Mouse (Mus musculus): ENCODE data around the gene Bmp5. TPM values are rescaled to one million over a fixed set of nuclear protein-coding genes. Genes with fewer than 3 reads are reported as not detected.

Gene Bmp5
- polyA plus RNA-seq, 1 experiment from 2014 or later: 2.0 TPM

DNA sequence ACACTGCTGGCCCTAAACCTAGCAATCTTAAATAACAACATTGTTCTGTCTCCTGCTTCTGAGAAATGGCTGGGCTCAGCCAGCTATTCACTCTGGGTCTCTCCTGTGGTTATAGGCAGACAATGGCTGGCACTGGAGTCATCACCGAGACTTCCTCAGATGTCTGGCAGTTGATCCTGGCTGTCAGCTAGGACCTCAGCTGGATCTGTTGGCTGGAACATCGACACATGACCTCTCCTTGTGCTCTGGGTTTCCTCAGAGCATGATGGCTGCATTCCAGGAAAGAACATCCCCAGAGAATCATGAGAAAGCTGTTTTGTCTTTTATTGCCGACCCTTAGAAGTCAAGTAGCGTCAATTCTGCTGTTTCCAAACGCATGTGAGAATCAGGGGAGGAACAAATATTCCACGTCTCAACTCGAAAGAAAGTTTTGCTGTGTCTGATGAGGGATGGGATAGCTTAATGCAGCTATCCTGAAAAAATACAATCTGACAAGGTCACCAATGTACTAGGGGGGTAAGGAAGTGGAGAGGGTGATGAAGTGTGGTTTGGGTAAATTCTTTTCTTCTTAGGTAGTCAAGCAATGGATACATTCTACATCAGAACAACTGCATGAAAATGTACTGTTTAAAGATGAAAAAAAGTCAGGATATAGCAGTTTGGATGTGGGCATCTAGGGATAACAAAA is 135.1 kb downstream of the Bmp5 start:
- peak overlapping the region; percentile 41; the same call in 1 of the 2 replicates for H3K27ac ChIP-seq
- ATAC-seq (replicated peaks; ENCODE audit: low FRiP score): 0 out of 2 replicates have a peak, but pooled peaks have one; percentile 22
- H3K9ac ChIP-seq: no peak overlapping the region
- no peak overlapping the region for H3K4me2 ChIP-seq
- WGBS: 30% methylated on average over 7 of the region's 7 CpGs
- H3K4me3 ChIP-seq (replicated peaks): no peak overlapping the region
- 0 out of 2 replicates have a peak, but pooled peaks cover 2% of the 10 kb centered on the region for H3K4me1 ChIP-seq
- no peaks in the 10 kb centered on the region for H3K9me3 ChIP-seq (replicated peaks)
- no peaks in the 10 kb centered on the region for H3K36me3 ChIP-seq
- no peaks in the 10 kb centered on the region for H3K27me3 ChIP-seq

DNA sequence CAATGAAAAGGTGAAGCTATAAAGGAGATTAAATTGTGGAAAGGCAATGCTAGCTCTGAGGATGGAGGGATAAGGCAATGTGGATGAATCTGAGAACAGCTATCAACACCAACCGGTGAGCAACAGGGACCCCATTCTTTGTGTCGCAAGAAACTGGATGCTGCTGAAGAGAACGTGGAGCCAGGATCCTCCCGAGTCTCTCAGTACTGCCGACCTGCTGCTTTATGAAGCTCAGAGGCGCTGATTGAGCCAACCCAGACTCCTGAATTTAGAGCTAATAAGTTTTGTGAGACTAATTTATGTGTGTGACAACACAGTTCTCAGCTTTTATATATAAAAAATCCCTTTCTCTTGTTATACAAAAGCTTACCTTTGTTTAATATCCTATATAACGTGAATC is 136.4 kb downstream of the Bmp5 start:
- Histone ChIP-seq H3K36me3 (no peaks in the 10 kb centered on the region), H3K27me3 (no peaks in the 10 kb centered on the region), H3K27ac (no peak overlapping the region), H3K4me2 (no peak overlapping the region), H3K9ac (no peak overlapping the region), H3K4me3 (replicated peaks) (no peak overlapping the region), H3K4me1 (0 out of 2 replicates have a peak, but pooled peaks cover 2% of the 10 kb centered on the region), H3K9me3 (replicated peaks) (no peaks in the 10 kb centered on the region)
- 60% methylated on average over 7 of the region's 7 CpGs for WGBS
- ATAC-seq (replicated peaks; ENCODE audit: low FRiP score): no peak

DNA sequence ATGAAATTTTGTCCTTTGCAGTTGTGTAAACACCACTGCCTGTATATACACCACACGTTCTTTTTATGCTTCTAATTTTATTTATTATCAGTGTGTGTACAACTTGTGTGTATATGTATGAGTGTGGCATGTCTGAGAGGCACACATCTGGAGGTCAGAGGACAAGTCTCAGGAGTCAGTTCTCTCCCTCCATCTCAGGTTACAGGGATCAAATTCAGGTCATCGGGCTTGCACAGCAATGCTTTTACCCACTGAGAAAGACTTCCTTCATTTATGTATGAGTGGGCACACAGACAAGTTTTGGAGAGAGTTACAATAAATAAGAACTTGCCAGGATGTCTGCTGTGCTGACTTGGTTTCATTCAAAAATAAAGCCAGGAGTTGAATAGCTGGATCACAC is 140.9 kb downstream of the Bmp5 start:
- H3K36me3 ChIP-seq: no peaks in the 10 kb centered on the region
- no peak overlapping the region for H3K4me3 ChIP-seq (replicated peaks)
- no peaks in the 10 kb centered on the region for H3K9me3 ChIP-seq (replicated peaks)
- no peak overlapping the region for H3K9ac ChIP-seq
- WGBS: 15% methylated on average over 2 of the region's 2 CpGs
- no peak for ATAC-seq (replicated peaks; ENCODE audit: low FRiP score)
- H3K4me1 ChIP-seq: no peaks in the 10 kb centered on the region
- no peak overlapping the region for H3K27ac ChIP-seq
- no peaks in the 10 kb centered on the region for H3K27me3 ChIP-seq
- H3K4me2 ChIP-seq: no peak overlapping the region

DNA sequence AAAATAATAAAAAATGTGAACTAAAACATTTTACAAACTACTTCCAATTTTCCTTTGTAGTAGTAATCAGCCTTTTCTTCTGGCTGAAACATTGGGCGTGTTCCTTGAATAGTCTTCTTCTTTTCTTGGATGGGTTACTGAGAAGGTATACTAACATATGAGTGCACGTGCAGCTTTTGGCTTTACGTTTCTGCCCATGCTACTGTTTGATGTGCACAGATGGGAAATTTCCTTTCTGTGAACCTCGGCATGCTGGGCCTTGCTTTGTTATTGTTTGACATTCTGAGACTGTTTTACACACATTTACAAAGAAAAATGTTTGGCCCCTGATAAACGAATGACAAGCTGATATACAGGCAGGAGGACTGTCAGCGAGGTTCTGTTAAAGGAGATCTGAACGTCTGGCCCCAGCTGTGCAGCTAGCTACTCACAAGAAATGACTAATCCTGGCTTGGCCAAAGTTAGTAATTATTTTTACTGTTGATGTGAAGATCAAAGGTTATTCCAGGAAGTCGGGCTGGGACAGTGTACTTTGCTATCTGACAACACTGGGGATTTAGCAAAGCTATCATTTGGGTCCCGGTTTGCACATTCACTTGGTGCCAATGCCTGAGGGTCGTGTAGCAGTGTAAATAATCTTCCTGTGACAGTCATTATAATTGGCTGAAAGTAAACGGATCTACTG is 152.2 kb downstream of the Bmp5 start:
- peak; percentile 92 for ATAC-seq (replicated peaks; ENCODE audit: low FRiP score)
- H3K27ac ChIP-seq: no peak overlapping the region; the same call in 1 of the 2 replicates
- 23% methylated on average over 11 of the region's 11 CpGs for WGBS
- no peaks in the 10 kb centered on the region for H3K27me3 ChIP-seq
- H3K9me3 ChIP-seq (replicated peaks): no peaks in the 10 kb centered on the region
- peaks cover 5% of the 10 kb centered on the region; the same call in 1 of the 2 replicates for H3K4me1 ChIP-seq
- no peak overlapping the region for H3K4me3 ChIP-seq (replicated peaks)
- H3K36me3 ChIP-seq: no peaks in the 10 kb centered on the region
- no peak overlapping the region for H3K9ac ChIP-seq
- no peak overlapping the region for H3K4me2 ChIP-seq

DNA sequence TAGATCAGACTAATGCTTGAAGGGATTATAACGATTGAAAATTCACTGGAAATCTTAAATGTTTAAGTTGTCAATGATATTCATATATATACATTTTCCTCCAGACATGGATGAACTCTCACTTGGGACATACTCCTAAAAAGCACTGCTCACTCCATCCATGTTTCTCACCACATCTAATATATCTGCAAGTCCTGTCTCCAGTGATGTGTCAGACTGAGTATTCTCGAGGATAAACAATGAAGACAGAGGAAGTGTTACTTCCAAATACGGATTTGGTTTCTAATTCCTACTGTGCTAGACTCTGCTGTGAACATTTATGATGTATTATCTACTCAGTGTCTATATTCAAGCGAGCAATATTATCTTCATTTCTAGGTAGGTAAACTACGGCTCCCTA is 152.9 kb downstream of the Bmp5 start:
- Histone ChIP-seq H3K36me3 (no peaks in the 10 kb centered on the region), H3K9ac (no peak overlapping the region), H3K27me3 (no peaks in the 10 kb centered on the region), H3K4me2 (no peak overlapping the region), H3K4me3 (replicated peaks) (no peak overlapping the region), H3K9me3 (replicated peaks) (no peaks in the 10 kb centered on the region), H3K4me1 (peaks cover 5% of the 10 kb centered on the region; the same call in 1 of the 2 replicates), H3K27ac (no peak overlapping the region)
- 62% methylated on average over 5 of the region's 5 CpGs for WGBS
- ATAC-seq (replicated peaks; ENCODE audit: low FRiP score): no peak

DNA sequence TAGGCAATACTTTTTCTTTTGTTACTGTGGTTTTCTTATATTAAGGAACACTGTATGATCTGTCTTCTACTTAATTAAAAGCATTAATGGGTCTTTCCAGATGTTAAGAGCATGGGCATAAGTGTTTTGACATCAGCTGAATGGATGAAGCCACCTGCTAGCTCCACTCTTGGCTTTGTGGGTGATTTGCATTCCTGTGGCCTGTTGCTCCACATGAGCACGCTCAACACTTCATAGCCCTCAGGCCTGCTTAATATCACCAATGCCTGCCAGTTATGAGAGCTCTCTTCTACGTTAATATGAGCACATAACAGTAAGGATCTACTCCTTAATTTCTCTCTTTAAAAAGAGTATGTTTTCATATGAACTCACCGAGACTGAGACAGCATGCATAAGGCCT is 169.5 kb downstream of the Bmp5 start:
- 77% methylated on average over 3 of the region's 3 CpGs for WGBS
- no peaks in the 10 kb centered on the region for H3K36me3 ChIP-seq
- H3K4me1 ChIP-seq: no peaks in the 10 kb centered on the region
- H3K9me3 ChIP-seq (replicated peaks): no peaks in the 10 kb centered on the region
- H3K9ac ChIP-seq: no peak overlapping the region
- ATAC-seq (replicated peaks; ENCODE audit: low FRiP score): no peak
- no peak overlapping the region for H3K4me2 ChIP-seq
- no peak overlapping the region for H3K27ac ChIP-seq
- H3K4me3 ChIP-seq (replicated peaks): no peak overlapping the region
- no peaks in the 10 kb centered on the region for H3K27me3 ChIP-seq

Small RNA genes within 50 kb of the gene (microRNA-seq; reads per million reads assigned to microRNA genes)
- gene Gm44355: not detected

Other genes with a start within 250 kb of the Bmp5 start
- 143 and 144 TPM in 2 replicates for gene Tmod3, start 215.7 kb upstream of the Bmp5 start, polyA plus RNA-seq (2015; fragmentation: Nextera tagmentation; extraction: Ambion mirVana)
- 22.1 and 26.5 TPM in 2 replicates for gene Tmod2, start 164.0 kb upstream of the Bmp5 start, polyA plus RNA-seq (2015; fragmentation: Nextera tagmentation; extraction: Ambion mirVana)
- gene Lysmd2, start 149.6 kb upstream of the Bmp5 start, polyA plus RNA-seq (2015; fragmentation: Nextera tagmentation; extraction: Ambion mirVana): 31.1 and 35.1 TPM in 2 replicates
- gene Scg3, start 91.3 kb upstream of the Bmp5 start, polyA plus RNA-seq (2015; fragmentation: Nextera tagmentation; extraction: Ambion mirVana): 0.69 and 3.2 TPM in 2 replicates
- gene Hmgcll1, start 239.5 kb downstream of the Bmp5 start, polyA plus RNA-seq (2015; fragmentation: Nextera tagmentation; extraction: Ambion mirVana): 2.7 and 3.9 TPM in 2 replicates

Measured in kidney, embryonic 15.5 days (tissue).